Mouse (Mus musculus): ENCODE measurements around the gene Tmem256.
"Not testable (repeated sequence)": the region's sequence is repeated elsewhere in the genome, so short reads cannot be mapped to it uniquely, and the experiment has no call there.

The Tmem256 gene

DNA sequence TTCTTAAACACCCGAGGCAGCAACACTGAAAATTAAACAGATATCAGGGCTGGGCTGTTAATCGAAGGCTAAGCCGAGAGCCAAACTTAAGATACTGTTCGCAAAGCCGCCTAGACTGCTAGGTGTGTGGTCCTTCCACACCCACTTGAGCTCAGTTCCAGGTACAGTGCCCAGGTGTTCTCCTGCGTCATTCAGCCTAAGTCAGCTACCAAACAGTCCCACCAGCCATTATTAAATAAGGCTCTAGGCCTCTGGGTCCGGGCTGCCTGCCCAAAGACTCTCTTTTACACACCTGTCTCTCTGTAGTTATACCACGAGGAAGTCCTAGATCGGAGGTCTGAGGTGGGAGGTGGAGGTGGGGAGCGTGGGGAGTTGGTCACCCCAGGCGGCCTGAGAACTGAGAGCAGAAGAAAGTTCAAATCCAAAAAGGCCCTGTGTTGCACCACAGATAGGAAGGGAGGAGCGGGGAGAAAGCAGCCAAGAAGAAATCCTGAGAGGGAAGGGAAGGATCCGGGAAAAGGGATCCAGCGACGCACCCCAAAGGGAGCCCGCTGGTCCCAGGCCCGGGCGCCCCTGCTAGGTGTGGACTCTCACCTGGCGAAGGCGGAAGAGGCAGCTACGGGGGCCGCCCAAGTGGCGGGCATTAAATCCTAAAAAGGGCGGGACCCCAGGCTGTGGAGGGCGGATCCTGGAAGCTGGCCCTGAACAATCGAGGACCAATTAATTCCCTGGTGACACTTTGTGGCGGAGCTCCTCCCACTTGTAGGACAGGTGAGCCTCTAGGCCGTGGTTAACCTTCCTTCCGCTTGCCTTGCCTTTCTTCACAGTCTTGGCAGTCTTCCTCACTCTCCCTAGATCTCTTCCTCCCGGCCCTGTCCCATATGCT is 20.0 kb downstream of the Tmem256 start, which contains the start of gene Tnk1:
Gene Tnk1, minus strand, starts transcription at position 618 of the 886 bp plus-strand sequence.
- no peak for DNase-seq

DNA sequence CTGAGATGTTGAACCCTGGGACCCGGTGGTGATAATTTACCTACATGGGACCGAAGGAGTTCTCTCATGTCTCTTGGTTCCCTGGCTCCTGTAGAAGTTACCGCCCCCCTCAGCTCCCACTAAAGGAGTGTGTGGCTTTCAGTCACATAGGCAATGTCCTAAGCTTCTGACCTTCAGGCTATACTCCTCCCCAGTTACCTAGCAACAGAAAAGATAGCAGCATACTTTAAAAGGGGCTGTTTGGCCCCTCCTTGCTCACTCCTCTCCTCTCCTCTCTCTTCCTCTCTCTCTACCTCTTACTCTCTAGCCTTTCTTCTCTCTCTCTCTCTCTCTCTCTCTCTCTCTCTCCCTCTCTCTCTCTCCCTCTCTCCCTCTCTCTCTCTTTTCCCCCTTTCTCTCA is 25.4 kb downstream of the Tmem256 start:
- DNase-seq: not testable (repeated sequence)

DNA sequence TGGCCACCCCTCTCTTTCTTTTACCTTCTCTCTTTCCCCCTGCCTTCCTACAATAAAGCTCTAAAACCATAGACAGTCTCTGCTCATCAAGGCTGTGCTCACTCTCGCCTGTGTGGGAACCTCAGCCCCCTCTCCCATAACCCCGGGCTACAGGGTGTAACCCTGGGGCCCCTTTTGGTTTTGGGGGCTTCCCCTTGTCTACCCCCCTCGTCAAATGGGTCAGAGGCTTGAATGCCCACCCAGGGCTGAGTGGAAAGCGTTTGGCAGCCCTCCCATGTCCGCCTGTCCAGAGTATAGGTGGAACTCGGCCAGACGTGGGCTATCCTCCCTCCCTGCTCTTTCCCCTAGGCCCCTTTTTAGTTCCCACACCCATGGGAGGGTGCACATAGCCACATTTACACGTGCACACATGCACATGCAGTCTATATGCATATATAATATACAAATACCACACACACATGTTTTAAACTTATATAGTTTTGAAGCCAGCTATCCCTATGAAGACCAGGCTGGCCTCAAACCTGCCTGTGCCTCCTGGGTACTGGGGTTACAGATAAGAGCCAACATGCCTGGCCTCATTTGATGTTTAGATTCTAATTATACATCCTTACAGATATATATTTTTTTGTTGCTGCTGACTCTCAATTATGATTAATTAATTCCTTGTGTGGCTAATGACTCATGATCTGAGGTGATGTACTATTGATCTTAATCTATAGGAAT is 26.0 kb downstream of the Tmem256 start:
- no peak for DNase-seq

DNA sequence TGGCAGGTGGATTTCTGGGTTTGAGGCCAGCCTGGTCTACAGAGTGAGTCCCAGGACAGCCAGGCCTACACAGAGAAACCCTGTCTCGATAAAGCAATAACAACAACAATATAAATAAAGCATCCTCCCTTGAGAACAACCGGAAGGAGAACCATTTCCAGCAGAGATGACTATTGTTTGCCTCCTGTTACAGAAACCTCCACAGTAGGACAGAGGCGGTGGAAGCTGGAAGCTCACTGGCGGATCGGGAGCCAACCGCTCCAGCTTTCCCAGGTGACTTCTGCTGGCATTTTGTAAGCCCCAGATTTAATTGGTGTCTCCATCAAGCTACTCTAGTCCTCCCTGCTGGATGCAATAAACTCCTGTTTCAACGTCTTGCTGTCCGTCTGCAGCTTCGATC is 27.2 kb downstream of the Tmem256 start:
- DNase-seq: no peak

DNA sequence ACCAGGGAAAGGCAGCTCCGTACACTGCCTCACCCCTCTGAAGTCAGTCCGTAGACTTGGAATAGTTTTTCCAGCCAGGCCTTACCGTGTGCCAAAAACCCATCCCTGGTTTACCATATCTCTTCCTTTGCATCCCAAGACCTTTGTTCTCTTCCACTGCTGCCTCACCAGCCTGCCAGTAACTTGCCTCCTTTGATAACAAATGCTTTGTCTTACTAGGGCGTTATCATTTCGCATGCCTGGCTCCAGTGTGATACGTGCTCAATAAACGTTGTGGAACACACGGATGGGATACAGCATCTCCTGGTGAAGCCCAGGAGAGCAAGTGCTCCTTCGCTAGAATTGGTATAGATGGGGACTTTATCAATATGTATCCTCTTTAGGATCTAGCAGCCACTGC is 29.0 kb downstream of the Tmem256 start:
- no peak for DNase-seq

DNA sequence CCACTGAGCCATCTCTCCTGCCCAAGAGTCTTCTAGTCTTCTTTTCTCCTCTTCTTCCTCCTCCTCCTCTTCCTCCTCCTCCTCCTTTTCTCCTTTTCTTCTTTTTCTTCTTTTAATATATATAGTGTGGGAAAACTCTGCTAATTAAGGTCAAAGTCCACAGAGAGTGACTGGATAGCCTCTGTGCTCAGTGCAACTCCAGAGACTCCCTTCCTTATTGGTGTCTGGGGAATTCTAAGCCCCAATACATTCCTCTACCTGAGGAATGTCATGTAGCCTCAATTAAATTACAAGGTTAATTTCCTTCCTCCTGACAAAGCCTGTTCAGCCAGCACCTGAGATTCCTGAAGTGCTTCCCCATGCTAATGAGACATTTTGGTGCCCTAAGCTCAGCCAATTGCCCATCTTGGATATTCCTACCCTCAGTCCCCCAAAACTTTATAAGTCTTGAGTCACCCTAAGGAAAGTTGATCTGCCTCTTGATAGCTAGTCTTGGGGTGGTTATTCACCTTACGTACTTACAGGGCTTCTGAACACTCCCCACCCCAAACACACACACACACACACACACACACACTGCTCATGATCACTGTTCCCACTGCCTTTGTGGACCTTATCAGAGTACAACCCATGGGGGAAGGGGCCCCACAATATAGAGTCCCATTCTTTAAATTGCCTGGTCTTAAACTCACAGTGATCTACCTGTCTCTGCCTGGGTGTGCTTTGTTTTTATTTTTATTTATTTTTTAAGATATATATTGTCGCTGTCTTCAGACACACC is 32.2 kb downstream of the Tmem256 start:
- no peak for DNase-seq

DNA sequence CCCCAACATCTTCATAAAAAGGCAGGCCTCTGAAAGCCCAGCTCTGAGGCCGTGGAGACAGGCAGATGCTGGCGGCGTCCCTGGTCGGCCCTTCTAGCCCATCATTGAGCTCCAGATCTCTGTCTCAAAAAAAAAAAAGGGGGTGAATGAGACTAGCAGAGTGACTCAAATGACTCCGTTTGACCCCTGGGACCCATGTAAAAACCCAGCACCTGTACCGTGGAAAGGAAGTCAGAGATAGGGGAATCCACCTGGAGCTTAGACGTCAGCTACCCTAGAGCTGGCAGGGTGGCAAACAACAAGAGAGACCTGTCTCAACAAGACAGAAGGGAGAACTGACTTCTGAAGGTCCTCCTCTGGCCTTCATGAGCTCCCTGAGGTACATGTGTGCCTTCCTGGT is 33.5 kb downstream of the Tmem256 start:
- DNase-seq: no peak

DNA sequence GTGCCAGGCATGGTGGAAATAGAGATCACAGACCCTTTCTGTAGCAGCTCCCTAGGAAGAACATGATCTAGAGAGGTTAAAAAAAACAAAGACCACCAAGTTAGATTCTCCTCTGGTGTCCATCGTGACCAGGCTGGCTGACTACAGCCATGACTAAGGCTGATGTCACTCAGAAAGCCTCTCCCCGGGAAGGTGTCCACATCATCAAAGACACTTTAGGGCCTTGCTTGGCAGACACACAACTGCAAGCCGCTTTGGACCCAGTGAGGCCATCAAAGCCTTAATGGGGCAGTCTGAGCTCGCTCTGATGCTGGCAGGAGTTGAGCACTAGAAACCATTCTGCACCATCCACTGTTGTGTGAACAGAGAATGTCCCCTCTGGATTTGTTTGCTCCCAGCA is 34.1 kb downstream of the Tmem256 start:
- DNase-seq: no peak

DNA sequence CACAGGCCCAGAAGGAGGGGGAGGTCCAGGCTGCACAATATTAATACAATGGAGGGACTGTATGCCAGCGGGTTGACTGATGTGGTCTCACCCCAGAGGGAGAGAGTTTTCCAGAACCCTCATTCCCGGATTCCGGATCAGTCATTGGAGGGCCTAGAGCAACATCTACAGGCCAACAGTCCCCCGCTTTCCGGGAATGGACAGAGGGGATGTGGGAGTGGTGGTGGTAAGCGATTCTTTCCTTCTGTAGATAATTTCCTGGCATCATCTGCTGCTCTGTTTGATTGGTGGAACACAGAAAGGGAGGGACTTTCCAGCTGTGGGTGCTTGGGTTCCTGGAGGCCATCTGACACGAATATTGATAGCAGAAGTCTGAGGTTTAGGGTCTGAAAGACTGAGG is 37.9 kb downstream of the Tmem256 start:
- no peak for DNase-seq

DNA sequence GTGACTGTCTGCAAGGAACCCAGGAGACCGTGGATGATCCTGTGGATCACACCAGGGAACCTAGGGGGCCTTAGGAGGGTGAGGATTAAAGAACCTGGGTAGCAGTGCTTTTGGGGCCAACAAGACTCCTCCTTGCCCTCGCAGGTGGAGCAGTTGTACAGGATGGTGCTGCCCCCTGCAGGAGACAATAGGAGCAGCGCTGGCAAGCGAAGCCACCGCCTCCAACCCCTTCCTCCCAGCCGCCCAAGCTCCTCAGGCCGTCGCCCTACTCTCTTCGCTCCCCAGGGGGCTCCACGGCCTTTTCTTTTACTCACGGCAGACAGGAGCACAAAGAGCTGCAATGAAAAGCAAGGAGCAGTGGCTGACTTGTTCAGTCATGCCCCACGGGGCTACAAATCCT is 38.6 kb downstream of the Tmem256 start:
- DNase-seq: peak; percentile 83

DNA sequence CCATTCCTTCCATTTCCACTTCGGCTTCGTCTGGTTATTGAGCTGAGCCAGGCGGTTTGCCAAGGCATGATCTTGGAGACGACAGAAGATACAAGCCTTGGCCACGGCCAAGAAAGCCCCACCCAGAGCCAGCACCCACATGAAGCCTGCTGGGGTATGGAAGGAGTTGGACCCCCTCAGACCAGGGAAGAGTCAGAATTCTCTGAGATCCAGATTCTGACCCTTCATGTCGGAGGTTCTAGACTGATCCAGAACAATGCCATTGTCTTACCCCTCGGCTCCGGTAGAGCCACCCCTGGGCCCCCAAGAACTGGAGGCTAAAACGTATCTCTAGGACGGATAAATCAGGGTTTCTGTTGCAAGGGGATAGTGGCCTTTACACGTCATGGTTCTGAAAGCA is 39.6 kb downstream of the Tmem256 start, which contains the start of gene Tmem95:
Gene Tmem95, minus strand, starts transcription at position 141 of the 400 bp plus-strand sequence.
- no peak for DNase-seq

DNA sequence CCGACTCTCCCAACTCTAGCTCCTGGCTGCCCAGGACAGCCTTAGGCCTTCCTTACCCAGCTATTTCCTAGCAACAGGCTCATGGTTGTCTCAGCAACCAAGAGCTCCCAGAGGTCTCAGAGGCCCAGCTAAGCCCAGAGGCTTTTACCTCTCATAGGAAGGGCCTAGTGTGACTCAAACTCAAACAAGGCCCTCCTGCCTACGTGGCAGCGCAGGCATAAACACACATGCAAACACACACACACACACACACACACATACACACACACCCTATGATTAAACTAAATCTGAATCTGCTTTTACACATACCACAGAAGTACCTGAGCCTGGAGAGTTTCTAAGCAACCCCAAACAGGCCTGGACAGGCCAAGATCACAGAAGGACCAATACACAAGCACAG is 40.1 kb downstream of the Tmem256 start:
- DNase-seq: no peak

DNA sequence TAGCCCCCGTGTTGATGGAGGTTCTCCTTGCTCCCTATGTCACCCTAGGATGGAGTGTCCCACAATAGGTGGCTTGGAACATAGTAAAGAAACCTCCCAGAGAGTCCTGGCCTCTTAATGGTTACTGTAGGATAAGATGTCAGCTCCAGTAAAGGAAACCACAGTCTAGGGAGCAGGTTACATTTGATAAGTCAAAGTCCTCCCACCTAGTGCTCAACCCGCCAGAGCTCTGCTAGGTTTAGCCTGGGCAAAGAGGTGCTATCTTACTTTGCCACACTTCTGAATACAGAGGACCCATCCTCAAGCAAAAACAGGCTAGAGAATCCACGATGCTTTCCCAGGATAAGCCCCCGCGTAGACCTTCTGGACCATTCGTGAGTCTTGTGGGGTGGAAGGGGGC is 40.6 kb downstream of the Tmem256 start:
- DNase-seq: no peak

DNA sequence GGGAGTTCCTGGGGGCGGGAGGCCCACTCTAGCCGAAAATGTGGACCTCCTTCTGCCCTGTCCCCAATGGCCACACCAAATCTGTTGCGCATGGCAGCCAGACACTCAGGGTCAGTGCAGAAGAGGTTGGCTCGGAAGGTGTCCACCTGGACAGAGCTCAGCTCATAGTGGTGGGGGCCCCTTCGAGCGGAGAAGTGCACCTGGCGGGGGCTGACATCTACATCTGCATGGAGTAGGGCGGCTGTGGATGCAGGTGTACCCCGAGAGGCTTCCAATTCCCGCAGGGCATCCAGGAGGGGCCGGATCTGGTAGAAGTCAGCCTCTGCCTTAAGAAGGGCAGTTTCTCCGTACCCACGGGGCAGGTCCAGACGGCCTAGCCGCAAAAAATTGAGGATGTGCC is 41.4 kb downstream of the Tmem256 start:
- DNase-seq: no peak

DNA sequence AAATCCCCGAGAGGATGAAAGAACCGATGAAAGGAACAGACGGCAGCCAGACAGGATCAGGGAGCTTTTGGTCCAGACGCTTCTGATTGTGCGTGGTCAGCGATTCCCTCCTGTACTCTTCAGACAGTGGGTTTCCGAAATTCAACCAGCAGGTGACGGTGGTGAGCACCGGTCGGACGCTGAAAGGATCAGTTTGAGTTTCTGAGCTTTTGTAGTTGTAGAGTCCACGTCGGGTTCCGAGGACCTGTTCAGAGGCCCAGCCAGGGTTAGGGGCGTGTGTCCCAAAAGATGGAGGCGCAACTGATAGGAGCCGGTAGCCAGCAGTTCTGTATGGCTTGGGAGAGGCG is 42.2 kb downstream of the Tmem256 start:
- DNase-seq: peak; percentile 57

DNA sequence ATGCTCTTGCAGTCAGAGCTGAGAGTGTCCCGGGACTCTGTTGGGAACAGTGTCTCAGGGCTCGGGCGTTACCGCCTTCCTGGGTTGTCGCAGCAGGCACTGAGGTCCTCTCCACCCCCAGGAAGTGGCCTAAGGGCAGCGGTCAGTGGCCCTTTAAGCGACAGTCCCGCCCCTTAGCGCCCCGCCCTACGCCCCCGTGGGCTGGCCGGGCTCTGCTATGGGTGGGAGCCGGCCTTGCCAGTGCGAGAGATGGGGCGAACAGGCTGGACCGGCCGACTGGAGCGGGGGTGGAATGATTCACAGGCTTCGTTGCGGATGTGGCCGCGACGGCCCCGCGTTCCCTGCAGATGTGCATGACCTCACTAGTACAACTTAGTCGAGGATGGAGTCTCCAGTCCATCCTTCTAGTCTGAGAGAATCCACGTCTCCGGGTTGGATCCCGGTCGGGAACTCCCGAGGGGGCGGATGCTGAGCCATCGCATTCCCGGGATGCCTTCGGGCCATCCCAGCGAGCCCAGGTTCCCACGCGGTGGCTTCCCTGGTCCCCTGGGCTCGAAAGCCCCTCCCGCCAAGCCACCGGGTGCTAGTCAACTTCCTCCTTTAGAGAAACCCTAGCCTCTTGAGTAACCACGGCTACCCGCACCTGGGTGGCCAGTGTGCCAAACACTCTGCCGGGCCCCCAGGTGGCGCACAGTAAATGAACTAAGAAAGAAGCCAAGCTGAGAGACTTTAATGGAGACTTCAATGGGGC is 42.7 kb downstream of the Tmem256 start, which contains the start of gene Kctd11:
Gene Kctd11, minus strand, starts transcription at position 554 of the 751 bp plus-strand sequence.
- peak; percentile 82 for DNase-seq

DNA sequence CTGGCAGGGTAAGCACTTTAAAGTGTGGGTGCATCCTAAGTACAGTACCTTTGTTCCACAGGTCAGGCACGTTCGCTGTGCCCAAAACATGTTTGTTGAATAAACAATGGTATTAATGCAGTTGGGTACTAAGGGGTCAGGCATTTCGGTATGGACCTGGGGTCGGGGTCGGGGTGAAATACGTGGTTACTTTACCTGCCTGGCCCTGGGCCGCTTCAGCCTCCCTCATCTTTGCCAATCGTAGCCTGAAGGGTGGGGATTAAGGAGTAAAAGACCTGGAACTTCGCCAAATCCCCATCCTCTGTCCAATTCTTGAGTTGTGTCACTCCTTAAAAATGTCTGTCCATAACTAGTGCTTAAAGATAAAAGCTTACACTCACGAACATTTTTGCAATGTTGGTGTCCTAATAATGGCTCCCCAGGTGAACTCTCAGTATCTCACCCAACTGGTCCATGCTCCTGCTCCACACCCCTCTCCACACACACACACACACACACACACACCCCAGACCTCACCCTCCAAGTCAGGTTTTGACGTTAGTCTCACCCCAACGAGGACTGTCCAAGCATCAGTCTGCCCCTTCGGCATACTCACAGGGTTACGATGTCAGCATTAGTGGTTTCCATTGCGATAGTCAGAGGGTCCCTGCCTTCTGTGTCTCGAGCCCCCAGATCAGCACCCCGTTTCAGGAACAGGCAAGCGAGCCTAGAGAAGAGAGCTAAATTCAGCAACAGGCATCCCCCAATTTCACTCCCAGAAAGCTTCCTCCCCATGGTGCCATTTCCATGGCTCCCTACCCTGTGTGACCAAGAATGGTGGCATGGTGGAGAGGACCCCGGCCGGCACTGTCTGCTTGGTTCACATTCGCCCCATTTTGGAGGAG is 43.7 kb downstream of the Tmem256 start:
- DNase-seq: peak; percentile 31

DNA sequence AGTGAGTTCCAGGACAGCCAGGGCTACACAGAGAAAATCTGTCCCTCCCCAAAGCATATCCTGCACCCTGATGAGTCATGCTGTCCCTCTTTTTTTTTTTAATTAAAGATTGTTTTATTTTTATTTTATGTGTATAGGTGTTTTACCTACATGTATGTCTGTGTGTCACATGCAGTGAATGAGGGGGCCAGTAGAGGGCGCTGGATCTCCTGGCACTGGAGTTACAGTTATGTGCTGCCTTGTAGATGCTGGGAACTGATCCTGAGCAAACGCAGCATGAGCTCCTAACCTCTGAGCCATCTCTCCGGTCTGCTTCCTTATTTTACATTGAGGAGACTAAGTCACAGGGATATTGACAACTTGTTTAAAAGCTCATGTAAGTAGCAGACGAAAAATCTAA is 44.8 kb downstream of the Tmem256 start:
- peak; percentile 39 for DNase-seq

DNA sequence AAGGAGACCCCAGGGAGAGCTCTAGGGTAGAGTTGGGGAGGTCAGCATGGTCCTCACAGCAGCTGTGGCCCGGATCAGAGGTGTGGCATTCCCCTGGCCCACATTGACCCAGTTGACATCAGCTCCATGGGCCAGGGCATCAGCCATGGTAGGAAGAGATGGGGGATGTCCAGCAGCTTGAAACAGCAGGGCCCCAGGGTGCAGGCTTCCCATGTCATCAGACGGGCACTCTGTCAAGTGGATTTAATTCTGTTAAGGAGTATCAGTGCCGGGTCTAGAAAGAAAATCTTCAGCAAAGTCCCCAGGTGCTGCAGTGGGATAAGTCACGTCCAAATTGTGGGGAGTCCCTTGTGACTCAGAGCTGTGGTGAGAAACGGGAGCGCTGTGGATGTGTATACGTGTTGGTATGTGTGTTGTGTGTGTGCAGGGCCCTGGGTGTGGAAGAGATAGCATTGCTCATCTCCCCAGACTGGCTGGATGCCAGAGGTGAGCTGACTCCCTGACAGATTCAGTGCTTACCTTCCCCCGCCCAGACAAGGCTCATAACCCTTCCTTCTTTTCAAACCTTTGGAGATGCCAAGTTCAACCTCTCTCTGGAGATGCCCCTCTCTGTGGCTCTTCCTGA is 45.3 kb downstream of the Tmem256 start:
- DNase-seq: peak; percentile 22

DNA sequence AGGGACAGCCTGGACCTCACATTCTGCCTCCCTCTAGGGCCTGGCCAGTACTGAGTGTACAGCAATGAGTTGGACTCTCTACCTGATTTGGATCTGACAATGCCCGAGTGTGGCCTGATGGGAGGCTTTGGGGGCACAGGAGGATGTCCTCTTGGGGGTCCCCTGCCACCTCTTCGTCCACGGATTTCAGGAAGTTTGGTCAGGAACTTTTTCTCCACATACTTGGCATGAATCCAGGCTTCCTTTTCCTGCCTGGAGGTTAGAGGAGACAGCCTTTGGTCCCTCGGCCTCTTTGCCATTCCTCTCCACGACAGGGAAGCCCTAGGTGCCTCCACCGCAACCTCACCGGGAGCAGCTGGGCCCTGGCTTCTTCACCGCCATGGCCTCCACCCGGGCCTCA is 45.9 kb downstream of the Tmem256 start:
- DNase-seq: no peak

DNA sequence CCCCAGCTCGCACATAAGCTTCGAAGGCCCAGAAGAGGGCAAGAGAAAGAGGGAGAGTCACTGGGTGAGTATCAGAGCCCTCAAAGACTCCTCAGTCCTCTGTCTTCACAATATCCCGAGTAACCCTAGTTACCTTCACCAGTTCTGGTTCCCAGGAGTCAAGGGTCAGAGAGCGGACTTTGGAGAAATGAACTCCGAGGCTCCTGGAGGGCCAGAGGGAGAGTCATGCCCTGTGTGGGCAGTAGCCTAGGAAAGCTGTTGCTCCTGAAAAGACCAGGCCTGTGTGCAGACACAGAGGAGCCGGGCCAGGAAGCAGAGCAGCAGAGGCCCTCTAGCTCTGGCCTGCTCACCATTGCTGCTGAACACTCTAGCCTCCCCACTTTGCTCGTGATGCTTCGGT is 46.3 kb downstream of the Tmem256 start:
- no peak for DNase-seq

Data from cerebellum, adult 9-11 months (tissue).